Mouse (Mus musculus) forebrain, embryonic 14.5 days (tissue): Measurements from ENCODE around the gene Carmil1. TPM values are rescaled to one million over a fixed set of nuclear protein-coding genes. Genes with fewer than 3 reads are reported as not detected.
A peak's percentile ranks its signal among the peaks of the same experiment; 100 is the strongest.

Experiments
- ATAC-seq: fragments of 200-750 bp; cut with Nextera tagmentation; 2 replicates; pipeline ENCODE4 v1.8.0; 2017; ENCODE audit warnings: mild to moderate bottlenecking, moderate library complexity
- DNase-seq: peaks from one replicate; pipeline ENCODE4 v3.0.0-alpha.2; 2015; ENCODE audit warnings: low spot score
- H3K27ac ChIP-seq: fragments of 300-500 bp; sonication (generic); 2 replicates; pipeline ENCODE4 v1.5.1; 2014; ENCODE audit warnings: low read depth, mild to moderate bottlenecking, control low read depth, low read length, moderate library complexity
- H3K27me3 ChIP-seq: fragments of 300-500 bp; sonication (generic); replicated peaks from 2 replicates; pipeline ENCODE4 v1.6.1; 2014; ENCODE audit warnings: low read length, control low read depth, mixed read lengths; ENCODE audit not compliant: control insufficient read depth, insufficient read depth
- H3K36me3 ChIP-seq: fragments of 300-500 bp; sonication (generic); 2 replicates; pipeline ENCODE4 v1.6.1; 2014; ENCODE audit warnings: low read length, control low read depth; ENCODE audit not compliant: control insufficient read depth, insufficient read depth
- H3K4me1 ChIP-seq: fragments of 300-500 bp; sonication (generic); 2 replicates; pipeline ENCODE4 v1.6.1; 2014; ENCODE audit warnings: antibody characterized with exemption, low read length, control low read depth; ENCODE audit not compliant: control insufficient read depth, insufficient read depth
- H3K4me2 ChIP-seq: fragments of 300-500 bp; sonication (generic); 2 replicates; pipeline ENCODE4 v1.6.1; 2014; ENCODE audit warnings: mild to moderate bottlenecking, control low read depth, low read length
- H3K4me3 ChIP-seq: fragments of 300-500 bp; sonication (generic); 2 replicates; pipeline ENCODE4 v1.5.1; 2014; ENCODE audit warnings: low read depth, low read length, control low read depth
- H3K9ac ChIP-seq: fragments of 300-500 bp; sonication (generic); 2 replicates; pipeline ENCODE4 v1.6.1; 2014; ENCODE audit warnings: mild to moderate bottlenecking, low read length, control low read depth, moderate library complexity
- H3K9me3 ChIP-seq: fragments of 300-500 bp; sonication (generic); replicated peaks from 2 replicates; pipeline ENCODE4 v1.6.1; 2016; ENCODE audit warnings: low read length, control low read depth, mixed read lengths; ENCODE audit not compliant: control insufficient read depth
- WGBS: fragments of 180-500 bp; shearing (Covaris S2); extraction: QIAGEN DNeasy Blood & Tissue Kit; methylation state at CpG from one replicate; pipeline ENCODE4 v1.1.7; 2014; 5-methylcytosine and 5-hydroxymethylcytosine counted together
- polyA plus RNA-seq: library from polyadenylated mRNA; unstranded; fragments of >200 nt; fragmentation: Nextera tagmentation; extraction: Ambion mirVana; gene quantifications from 2 replicates; pipeline ENCODE4 v1.2.1, GENCODE M21; 2014

The Carmil1 gene
- polyA plus RNA-seq, 1 experiment from 2014 or later = 14.5 TPM

DNA sequence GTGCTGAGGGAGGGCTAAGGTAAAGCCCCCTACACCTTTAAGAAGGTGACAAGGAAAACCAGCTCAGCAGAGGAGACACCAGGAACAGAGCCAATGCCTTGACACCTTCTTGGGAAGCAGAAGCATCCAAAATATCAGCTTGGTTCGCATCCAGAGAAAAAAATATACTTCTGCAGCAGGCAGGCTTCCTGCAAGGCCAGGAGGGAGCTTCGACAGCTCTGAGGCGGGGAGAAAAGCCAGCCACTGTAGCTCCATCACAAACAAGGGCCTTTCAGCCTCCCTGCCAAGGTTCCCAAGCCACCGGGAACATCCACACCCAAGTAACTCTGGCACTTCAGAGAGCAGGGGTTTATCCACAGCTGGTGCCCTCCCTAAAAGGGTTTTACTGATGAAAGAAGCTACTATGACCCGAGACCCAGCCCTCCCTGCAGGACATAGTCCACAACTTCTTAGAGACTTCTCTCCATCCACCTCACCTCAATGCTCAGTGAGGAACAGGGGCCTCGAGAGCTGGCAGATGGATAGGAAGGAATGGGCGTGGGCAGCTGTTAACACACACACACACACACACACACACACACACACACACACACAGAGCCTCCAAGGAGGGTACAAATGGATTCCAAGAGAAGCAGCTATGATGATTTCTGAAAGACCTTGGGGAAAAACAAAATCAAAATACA lies 80.6 kb downstream of the Carmil1 start:
- no peak overlapping the region for H3K4me3 ChIP-seq
- peak overlapping the region; percentile 5; the same call in 1 of the 2 replicates for H3K9ac ChIP-seq
- H3K27ac ChIP-seq = peak overlapping the region; percentile 11; the same call in 1 of the 2 replicates
- peaks cover 14% of the 10 kb centered on the region; the same call in 1 of the 2 replicates for H3K4me1 ChIP-seq
- H3K4me2 ChIP-seq = no peak overlapping the region
- no peaks in the 10 kb centered on the region for H3K36me3 ChIP-seq
- no peaks in the 10 kb centered on the region for H3K27me3 ChIP-seq
- DNase-seq (no peak), ATAC-seq (peak; percentile 18; the same call in 1 of the 2 replicates)
- WGBS = 50% methylated on average over 7 of the region's 7 CpGs
- H3K9me3 ChIP-seq = no peaks in the 10 kb centered on the region

DNA sequence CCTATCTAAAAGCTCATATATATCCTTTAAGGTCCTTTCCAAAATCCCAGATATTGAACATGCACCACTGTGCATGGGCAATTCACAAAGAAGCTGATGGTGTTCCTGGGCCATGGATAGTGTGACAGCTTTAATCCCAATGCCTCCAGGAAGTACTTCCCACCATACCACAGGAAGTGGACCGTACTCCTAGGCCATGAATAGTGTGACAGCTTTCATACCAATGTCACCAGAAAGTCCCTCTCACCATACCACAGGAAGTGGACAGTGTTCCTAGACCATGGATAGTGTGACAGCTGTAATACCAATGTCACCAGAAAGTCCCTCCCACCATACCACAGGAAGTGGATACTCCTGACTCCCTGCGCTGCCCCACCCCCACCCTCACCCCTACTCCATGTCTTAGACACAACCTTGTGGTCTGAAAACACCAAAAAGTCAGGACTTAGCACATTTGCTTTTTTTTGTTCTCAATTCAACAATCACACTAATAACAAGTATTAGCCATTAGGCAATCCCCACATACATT lies 82.1 kb downstream of the Carmil1 start:
- H3K9ac ChIP-seq = no peak overlapping the region
- H3K27ac ChIP-seq = no peak overlapping the region
- H3K9me3 ChIP-seq = peaks cover 6% of the 10 kb centered on the region; the same call in 1 of the 2 replicates
- no peaks in the 10 kb centered on the region for H3K36me3 ChIP-seq
- H3K4me1 ChIP-seq = peaks cover 14% of the 10 kb centered on the region; the same call in 1 of the 2 replicates
- H3K4me3 ChIP-seq = no peak overlapping the region
- no peaks in the 10 kb centered on the region for H3K27me3 ChIP-seq
- H3K4me2 ChIP-seq = no peak overlapping the region
- WGBS = 91% methylated on average over 2 of the region's 2 CpGs
- ATAC-seq = no peak
- DNase-seq = no peak

DNA sequence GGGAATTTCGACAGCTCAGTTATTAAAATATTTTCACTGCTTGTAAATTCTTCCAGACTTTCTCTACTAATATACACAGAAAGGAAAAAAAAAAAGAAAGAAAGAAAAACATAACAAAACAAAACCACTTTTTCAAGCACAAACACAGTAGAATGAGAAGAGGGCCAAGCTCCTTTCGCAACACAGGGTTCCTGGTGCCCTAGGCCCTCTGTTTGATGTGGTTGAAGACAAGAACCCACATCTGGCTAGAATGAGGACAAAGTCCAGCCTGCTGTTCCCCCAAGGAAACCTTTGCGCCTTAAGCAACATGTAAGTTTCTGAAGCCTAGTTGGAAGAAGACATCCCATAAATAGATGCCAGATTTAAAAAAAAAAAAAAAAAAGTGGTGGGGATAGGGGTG lies 85.2 kb downstream of the Carmil1 start:
- H3K9me3 ChIP-seq = peaks cover 6% of the 10 kb centered on the region; the same call in 1 of the 2 replicates
- no peak overlapping the region for H3K27ac ChIP-seq
- H3K27me3 ChIP-seq = no peaks in the 10 kb centered on the region
- DNase-seq (no peak), ATAC-seq (no peak)
- WGBS = 93% methylated on average over 3 of the region's 3 CpGs
- H3K9ac ChIP-seq = no peak overlapping the region
- H3K4me3 ChIP-seq = no peak overlapping the region
- peaks cover 14% of the 10 kb centered on the region; the same call in 1 of the 2 replicates for H3K4me1 ChIP-seq
- H3K4me2 ChIP-seq = no peak overlapping the region
- H3K36me3 ChIP-seq = no peaks in the 10 kb centered on the region

DNA sequence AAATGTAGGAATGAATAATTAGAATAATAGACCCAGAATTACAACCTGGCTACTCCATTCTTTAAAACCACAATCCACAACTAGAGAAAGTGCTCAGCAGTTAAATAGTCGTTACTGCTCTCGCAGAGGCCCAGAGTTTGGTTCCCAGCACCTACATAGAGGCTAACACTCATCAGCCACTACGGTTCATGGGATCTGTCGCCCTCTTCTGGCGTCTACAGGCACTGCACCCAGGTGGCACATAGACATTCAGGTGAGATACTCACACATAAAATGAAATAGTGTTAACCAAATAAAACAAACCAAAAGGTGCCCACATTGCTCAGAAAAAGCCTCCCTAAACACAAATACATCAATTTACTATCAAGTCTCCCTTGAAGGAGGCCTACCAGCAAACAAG lies 86.6 kb downstream of the Carmil1 start:
- no peak overlapping the region for H3K4me3 ChIP-seq
- H3K9ac ChIP-seq = no peak overlapping the region
- 89% methylated on average over 5 of the region's 5 CpGs for WGBS
- H3K9me3 ChIP-seq = peaks cover 6% of the 10 kb centered on the region; the same call in 1 of the 2 replicates
- ATAC-seq (no peak), DNase-seq (no peak)
- no peak overlapping the region for H3K27ac ChIP-seq
- H3K36me3 ChIP-seq = no peaks in the 10 kb centered on the region
- no peaks in the 10 kb centered on the region for H3K27me3 ChIP-seq
- H3K4me2 ChIP-seq = no peak overlapping the region
- peaks cover 3% of the 10 kb centered on the region; the same call in 1 of the 2 replicates for H3K4me1 ChIP-seq

DNA sequence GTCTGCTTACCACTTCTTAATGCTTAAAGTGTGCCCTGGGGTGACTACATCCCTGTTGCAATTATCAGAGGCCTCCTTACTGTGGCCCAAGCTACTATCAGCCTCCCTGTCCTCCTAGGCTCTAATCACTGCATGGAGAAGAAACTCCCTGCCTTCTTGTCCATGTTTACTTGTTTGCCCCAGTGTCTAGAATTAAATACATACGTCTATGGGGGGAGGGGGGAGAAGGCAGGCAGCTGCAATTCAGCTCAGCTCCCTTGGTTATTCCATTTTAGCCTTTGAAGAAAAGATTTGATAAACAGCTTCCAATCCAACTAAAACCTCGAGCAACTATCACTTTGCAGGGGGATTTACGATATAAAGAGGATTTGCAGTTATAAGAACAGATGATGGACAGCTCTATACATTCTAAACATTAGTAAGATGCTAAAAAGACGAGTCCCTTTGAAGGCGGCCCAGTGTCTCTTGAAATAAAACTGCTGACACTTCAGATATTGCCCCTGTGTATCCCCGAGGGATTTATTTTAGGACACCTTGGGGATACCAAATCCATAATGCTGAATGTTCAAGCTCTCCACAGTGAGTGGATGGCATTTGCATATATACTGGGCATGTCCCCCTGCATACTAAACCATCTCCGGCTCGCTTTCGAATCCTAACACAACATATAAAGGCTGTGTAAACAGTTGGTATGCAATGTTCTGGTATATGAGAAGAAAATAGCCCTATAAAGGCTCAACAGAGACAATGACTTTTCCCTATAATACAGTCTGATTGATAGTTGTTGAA lies 89.5 kb downstream of the Carmil1 start:
- Histone ChIP-seq H3K9ac (no peak overlapping the region), H3K4me2 (no peak overlapping the region), H3K27me3 (no peaks in the 10 kb centered on the region), H3K27ac (no peak overlapping the region), H3K36me3 (no peaks in the 10 kb centered on the region), H3K9me3 (peaks cover 6% of the 10 kb centered on the region; the same call in 1 of the 2 replicates), H3K4me3 (no peak overlapping the region), H3K4me1 (no peaks in the 10 kb centered on the region)
- WGBS = 74% methylated on average over 9 of the region's 9 CpGs
- no peak for DNase-seq
- ATAC-seq = no peak

DNA sequence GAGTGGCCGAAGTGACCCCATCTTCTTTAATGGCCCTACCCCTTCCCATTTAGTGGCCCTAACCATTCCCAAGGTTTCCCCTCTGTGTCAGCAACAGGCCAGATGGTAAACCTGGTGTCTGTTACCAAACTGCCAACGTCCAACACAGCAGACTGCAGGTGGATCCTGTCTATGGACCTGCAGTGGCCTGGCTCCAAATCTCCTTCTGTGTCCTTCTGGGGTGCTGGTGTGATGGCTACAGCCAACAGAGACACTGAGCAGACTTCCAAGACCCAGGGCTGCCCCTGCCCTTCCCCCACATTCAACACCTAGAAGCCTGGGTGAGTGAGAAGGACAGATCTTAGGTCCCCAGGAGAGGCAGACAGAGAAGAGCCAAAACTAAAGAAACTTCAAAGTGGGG lies 93.6 kb downstream of the Carmil1 start:
- WGBS = 79% methylated on average over 2 of the region's 2 CpGs

DNA sequence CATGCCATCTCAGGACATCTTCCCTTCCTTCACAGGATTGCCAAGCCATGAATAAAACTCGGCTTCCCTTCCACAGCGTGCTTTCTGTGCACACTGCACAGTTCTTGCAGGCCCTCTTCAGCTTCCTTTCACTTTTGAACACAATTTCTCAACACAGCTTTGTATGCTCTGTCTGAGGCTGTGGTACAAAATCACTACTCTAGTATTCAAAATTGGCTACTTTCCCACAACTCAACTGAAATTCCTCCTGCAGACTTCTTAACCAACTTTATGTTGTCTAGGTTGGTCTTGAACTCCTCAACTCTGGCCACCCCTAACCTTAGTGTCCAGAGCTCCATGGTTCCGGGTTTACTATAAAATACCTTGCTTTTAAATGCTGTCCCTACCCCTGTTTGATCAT lies 95.0 kb downstream of the Carmil1 start:
- DNase-seq = no peak
- WGBS = 88% methylated on average over 3 of the region's 3 CpGs
- no peaks in the 10 kb centered on the region for H3K36me3 ChIP-seq
- H3K9ac ChIP-seq = no peak overlapping the region
- H3K4me2 ChIP-seq = no peak overlapping the region
- no peak for ATAC-seq
- no peaks in the 10 kb centered on the region for H3K4me1 ChIP-seq
- H3K27ac ChIP-seq = no peak overlapping the region
- no peak overlapping the region for H3K4me3 ChIP-seq
- no peaks in the 10 kb centered on the region for H3K9me3 ChIP-seq
- H3K27me3 ChIP-seq = no peaks in the 10 kb centered on the region

More for the DNA sequence above, 93.6 kb downstream of the Carmil1 start:
- no peak for DNase-seq
- H3K36me3 ChIP-seq = no peaks in the 10 kb centered on the region
- H3K27me3 ChIP-seq = no peaks in the 10 kb centered on the region
- no peaks in the 10 kb centered on the region for H3K4me1 ChIP-seq
- no peaks in the 10 kb centered on the region for H3K9me3 ChIP-seq
- ATAC-seq = no peak
- H3K4me2 ChIP-seq = no peak overlapping the region
- no peak overlapping the region for H3K4me3 ChIP-seq
- H3K9ac ChIP-seq = no peak overlapping the region
- no peak overlapping the region for H3K27ac ChIP-seq

DNA sequence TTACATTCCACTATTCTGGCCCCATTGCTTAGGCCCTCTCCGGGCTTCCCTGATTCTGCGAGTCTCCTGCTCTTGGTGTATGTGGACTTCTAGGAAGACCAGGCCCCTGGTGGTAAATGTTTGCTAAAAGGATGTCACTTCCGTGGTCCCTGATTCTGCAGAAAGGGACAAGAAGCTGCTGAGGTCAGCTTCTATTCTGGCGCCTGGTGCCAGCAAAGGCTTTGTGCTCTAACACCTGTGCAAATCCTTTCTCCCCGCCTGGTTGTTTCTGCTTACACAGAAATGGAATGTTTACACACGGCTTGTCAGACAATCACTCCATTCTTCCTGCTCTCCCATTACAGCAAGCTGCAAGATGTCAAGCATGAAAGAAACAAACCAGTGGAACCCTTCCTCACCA lies 97.7 kb downstream of the Carmil1 start:
- H3K4me3 ChIP-seq = no peak overlapping the region
- 53% methylated on average over 6 of the region's 6 CpGs for WGBS
- no peak overlapping the region for H3K4me2 ChIP-seq
- ATAC-seq = no peak
- H3K27me3 ChIP-seq = no peaks in the 10 kb centered on the region
- H3K36me3 ChIP-seq = no peaks in the 10 kb centered on the region
- no peaks in the 10 kb centered on the region for H3K4me1 ChIP-seq
- H3K9me3 ChIP-seq = no peaks in the 10 kb centered on the region
- H3K9ac ChIP-seq = no peak overlapping the region
- no peak for DNase-seq
- H3K27ac ChIP-seq = no peak overlapping the region
